Mouse (Mus musculus): ENCODE data around the gene Ndufaf1.
"Not testable (repeated sequence)": the region's sequence is repeated elsewhere in the genome, so short reads cannot be mapped to it uniquely, and the experiment has no call there.

The Ndufaf1 gene

GRCm38 (mm10) chr2:119662220-119663182 lies at the start of gene Ndufaf1:
TSS of gene Ndufaf1 (minus strand) at chr2:119662827.
- DNase-seq (ENCODE audit: low read depth, low spot score) = peak; percentile 50

GRCm38 (mm10) chr2:119710011-119710410 lies 47.4 kb upstream of the Ndufaf1 start:
- no peak for DNase-seq (ENCODE audit: low read depth, low spot score)

- DNase-seq (ENCODE audit: low read depth, low spot score) = no peak
These were observed 45.0 kb upstream of the Ndufaf1 start for GRCm38 (mm10) chr2:119707676-119708075.

- DNase-seq (ENCODE audit: low read depth, low spot score) = no peak
These were observed 40.5 kb upstream of the Ndufaf1 start for GRCm38 (mm10) chr2:119703171-119703570.

- no peak for DNase-seq (ENCODE audit: low read depth, low spot score)
These were observed 37.3 kb upstream of the Ndufaf1 start for GRCm38 (mm10) chr2:119699962-119700361.

GRCm38 (mm10) chr2:119698472-119698871 lies 35.8 kb upstream of the Ndufaf1 start:
- DNase-seq (ENCODE audit: low read depth, low spot score) = no peak

- DNase-seq (ENCODE audit: low read depth, low spot score) = peak; percentile 9
These were observed 33.5 kb upstream of the Ndufaf1 start for GRCm38 (mm10) chr2:119696111-119696510.

GRCm38 (mm10) chr2:119694826-119695225 lies 32.2 kb upstream of the Ndufaf1 start:
- DNase-seq (ENCODE audit: low read depth, low spot score) = no peak

- no peak for DNase-seq (ENCODE audit: low read depth, low spot score)
These were observed 29.5 kb upstream of the Ndufaf1 start for GRCm38 (mm10) chr2:119692003-119692701.

- no peak for DNase-seq (ENCODE audit: low read depth, low spot score)
These were observed 21.1 kb upstream of the Ndufaf1 start for GRCm38 (mm10) chr2:119683706-119684105.

GRCm38 (mm10) chr2:119675831-119676230 lies 13.2 kb upstream of the Ndufaf1 start:
- no peak for DNase-seq (ENCODE audit: low read depth, low spot score)

GRCm38 (mm10) chr2:119675215-119675784 lies 12.7 kb upstream of the Ndufaf1 start:
- no peak for DNase-seq (ENCODE audit: low read depth, low spot score)

- peak; percentile 89 for DNase-seq (ENCODE audit: low read depth, low spot score)
These were observed 12.0 kb upstream of the Ndufaf1 start, which contains the start of gene Rtf1 for GRCm38 (mm10) chr2:119674525-119675214. TSS of gene Rtf1 (plus strand) at chr2:119675068.

- DNase-seq (ENCODE audit: low read depth, low spot score) = peak; percentile 17
These were observed 6.4 kb upstream of the Ndufaf1 start for GRCm38 (mm10) chr2:119669010-119669409.

- DNase-seq (ENCODE audit: low read depth, low spot score) = not testable (repeated sequence)
These were observed 3.1 kb upstream of the Ndufaf1 start for GRCm38 (mm10) chr2:119665744-119666143.

- no peak for DNase-seq (ENCODE audit: low read depth, low spot score)
These were observed 18.4 kb downstream of the Ndufaf1 start for GRCm38 (mm10) chr2:119644254-119644653.

GRCm38 (mm10) chr2:119641214-119641912 lies 21.3 kb downstream of the Ndufaf1 start:
- DNase-seq (ENCODE audit: low read depth, low spot score) = no peak

- DNase-seq (ENCODE audit: low read depth, low spot score) = no peak
These were observed 25.8 kb downstream of the Ndufaf1 start for GRCm38 (mm10) chr2:119636781-119637180.

- no peak for DNase-seq (ENCODE audit: low read depth, low spot score)
These were observed 41.3 kb downstream of the Ndufaf1 start for GRCm38 (mm10) chr2:119621302-119621701.

GRCm38 (mm10) chr2:119619002-119619401 lies 43.6 kb downstream of the Ndufaf1 start:
- DNase-seq (ENCODE audit: low read depth, low spot score) = not testable (repeated sequence)

Data from skeletal muscle tissue, adult 2 months (tissue).